Mouse (Mus musculus): ENCODE results near the gene Pop5.

The Pop5 gene

DNA sequence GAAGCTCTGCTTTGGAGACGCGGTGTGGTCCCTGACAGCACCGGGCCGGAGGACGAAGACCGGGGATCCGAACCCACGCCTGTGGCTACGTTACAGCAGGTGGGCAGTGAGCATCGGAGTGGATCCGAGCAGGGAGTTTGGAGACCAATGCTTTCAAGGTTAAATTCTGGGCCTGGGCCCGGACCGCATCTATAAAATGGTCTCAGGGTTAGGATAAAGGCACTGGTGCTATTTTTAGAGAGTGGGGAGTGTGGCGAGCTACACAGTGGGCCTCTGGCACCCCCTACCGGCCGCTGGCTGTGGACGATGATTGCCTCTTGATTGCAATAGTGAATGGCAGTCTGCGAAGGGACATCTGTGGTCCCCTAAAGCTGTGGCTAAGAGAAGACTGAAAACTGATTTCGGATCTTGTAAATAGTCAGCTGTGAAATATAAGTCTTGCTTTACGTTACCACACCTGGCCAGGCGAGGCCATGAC is at the start of gene Pop5:
Gene Pop5, plus strand, starts transcription at position 51 of the 478 bp plus-strand sequence.
- DNase-seq (ENCODE audit: low read depth, low spot score), result peak; percentile 94

DNA sequence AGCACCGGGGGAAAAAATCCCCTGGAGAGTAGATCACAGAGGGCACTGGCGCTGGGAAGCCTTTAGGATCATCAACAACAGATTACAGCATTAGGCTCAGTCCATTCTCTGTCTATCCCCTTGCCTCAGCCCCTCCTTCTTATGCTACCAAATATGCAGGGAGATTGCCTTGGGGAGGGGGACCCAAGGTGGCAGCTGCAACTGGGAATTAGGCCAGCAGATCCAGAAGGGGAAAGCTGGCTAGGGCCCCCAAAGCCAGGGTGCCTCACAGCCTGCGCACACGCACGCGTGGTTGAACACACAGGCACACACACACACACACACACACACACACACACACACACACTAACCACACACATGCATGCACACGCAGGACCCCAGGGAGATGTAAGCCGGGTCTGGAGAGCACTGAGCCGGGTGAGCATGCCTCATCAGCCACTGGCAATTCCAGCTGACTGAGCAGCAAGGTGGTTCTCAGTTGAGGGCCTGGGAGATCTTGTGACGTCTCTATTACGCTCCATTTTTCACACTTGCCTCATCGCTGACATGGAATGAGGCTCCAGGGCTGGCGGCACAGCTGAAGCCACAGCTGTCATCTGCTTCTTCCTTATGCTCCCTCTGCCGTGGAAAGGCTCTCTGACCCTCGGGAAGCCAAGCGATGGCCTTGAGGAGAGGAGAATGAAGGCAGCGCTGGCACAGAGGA is 49.1 kb upstream of the Pop5 start:
- peak; percentile 80 for DNase-seq (ENCODE audit: low read depth, low spot score)

DNA sequence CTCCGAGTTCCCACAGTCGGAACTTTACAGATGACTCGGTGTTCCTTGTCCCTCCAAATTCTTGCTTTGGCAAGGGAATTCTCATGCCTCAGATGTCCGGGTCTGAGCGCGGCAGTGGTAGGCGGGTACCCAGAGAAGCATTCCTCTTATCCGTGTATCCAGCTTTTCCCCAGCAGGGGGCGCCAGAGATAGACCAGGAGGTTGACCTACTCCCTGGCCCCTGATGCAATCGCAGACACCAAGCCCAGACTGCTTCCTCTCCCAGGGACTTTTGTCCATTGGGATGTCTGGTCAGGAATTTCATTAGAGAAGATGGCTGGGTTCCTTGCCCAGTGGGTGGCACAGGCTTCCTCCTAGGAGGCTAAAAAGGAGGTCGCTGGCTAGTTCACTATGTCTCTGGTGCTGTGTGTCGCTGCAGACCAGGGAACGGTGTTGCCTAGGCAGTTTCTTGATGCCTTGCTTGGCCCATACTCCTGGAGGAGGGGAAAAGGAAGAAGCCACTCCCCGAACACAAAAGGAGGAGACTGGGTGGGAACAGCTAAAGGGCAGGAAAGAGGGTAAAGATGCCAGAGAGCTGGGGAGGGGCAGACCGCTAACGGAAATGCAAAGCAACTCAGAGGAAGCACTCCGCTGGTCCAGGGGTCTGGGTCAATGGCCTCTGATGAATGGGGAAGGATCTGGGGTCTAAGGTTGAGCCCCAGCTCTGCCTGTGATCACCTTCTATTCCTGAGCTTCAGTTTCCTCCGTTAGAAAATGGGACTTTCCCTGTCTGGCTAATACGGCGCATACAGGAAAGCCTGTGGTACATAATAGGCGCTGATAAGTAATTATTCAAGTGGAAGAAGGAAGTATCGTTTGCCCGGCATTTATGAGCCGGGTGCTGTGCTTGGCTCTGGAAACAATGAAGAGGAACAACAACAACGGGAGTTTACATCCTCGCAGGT is 48.2 kb upstream of the Pop5 start:
- peak; percentile 96 for DNase-seq (ENCODE audit: low read depth, low spot score)

DNA sequence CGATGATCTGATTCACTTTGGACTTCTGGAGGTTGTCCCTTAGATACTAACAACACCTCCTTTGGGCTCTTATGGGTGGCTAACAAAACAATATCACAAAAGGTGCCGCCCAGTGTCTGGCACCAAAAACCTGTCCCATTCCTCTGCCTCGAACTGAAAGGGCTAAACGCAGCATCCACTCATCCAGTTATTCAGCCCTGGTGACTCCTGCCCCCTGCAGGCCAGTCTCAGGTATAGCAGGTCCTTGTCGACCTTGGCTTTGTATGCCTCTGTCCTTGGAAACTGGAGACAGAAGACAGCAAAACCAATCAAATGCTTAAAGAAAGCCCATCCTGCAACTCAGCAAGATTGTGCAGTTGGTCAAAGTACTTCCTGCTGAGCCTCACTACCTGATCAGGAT is 46.8 kb upstream of the Pop5 start:
- DNase-seq (ENCODE audit: low read depth, low spot score), result peak; percentile 77

DNA sequence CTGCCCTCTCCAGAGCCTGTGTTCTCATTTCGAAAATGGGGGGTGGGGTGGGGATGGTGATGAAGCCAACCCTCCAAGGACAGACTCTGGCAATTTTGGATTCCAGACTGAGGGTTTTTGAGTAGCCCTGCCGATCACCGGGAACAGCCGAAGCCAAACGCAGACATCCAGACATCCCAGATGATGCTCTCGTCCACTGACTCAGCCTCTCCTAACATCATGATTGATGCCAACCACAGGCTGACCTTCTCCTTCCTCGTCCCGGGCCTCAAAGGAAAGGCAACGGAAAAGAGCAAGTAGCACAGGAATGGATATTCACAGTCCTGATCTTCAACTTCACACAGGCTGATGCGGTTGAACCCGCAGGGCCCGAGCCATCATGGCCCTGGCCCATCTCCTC is 45.6 kb upstream of the Pop5 start:
- no peak for DNase-seq (ENCODE audit: low read depth, low spot score)

DNA sequence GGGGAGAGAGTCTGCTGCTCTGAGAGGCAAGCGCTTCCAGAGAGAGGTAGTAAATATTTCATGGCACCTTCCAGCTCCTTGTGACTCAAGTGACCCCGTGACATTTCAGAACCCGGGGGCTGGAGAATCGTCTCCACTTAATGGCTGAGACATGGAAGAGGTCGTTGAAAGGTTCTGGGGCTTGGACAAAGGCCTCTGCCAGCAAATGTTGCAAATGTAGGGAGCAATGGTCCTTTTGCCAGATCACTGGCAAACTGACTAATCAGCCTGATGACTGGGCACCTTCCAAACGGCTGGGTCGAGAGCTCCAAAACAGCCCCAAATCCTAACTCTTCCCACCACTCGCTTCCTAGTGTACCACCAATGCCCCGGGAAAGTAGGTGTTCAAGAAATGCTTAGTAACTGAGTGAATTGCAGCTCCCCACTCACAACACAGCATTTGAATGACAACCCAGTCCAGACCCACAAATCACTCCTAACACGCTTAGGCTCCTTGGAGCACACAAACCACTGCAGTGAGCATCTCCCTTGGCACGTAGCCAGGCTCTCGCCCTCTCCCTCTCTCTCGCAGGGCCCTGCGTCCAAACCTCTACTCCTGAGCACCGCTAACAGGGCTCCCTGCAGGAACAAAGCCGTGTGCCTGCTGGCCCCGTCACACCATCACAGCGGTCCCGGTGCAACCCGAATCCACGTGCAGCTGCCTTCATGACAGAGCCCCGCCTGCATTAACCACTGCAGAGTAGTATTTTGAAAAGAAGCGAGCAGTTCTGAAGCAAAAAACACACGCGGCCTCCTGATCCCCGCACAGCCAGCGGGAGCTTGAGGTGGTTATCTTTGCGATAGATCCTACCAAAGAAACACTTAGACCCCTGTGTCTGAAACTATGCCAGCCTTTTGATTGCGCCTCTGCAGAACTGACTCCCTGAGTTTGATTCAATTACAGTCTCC is 43.5 kb upstream of the Pop5 start:
- peak; percentile 74 for DNase-seq (ENCODE audit: low read depth, low spot score)

DNA sequence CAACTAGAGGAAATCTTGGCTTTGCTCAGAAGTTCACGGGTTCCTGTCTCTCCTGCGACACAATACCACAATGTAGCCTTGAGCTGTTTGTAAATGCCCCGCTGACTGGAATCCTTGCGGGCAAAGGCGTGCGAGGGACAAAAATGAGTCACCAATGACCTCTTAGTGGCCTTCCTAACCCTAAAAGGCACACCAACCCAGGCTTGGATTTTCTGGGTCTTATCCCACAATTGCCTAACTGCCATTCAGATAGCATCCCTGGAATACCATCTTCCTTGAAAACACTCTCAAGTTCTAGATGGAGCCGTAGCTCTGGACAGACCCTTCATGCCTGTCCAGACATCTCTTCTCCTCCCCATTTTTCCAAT is 42.8 kb upstream of the Pop5 start:
- DNase-seq (ENCODE audit: low read depth, low spot score), result no peak

DNA sequence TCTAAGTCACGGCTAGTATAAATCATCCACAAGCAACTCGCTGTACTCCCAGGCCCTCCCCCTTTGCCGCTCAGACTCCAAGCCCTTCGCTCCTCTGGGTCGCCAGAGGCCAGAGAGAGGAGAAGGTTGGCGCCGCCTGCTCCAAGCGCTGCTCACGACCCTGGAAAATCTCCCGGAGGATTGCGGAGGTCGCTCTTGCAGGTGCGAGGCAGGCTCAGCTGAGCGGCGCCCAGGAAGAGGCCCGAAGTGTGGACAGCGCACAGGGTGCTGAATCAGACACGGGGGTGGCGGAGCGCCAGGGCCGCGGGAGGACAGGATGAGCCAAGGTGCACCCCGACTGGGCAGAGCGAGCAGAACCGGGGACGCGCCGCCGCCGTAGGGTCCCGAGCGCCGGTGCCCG is 42.4 kb upstream of the Pop5 start:
- DNase-seq (ENCODE audit: low read depth, low spot score), result peak; percentile 77

DNA sequence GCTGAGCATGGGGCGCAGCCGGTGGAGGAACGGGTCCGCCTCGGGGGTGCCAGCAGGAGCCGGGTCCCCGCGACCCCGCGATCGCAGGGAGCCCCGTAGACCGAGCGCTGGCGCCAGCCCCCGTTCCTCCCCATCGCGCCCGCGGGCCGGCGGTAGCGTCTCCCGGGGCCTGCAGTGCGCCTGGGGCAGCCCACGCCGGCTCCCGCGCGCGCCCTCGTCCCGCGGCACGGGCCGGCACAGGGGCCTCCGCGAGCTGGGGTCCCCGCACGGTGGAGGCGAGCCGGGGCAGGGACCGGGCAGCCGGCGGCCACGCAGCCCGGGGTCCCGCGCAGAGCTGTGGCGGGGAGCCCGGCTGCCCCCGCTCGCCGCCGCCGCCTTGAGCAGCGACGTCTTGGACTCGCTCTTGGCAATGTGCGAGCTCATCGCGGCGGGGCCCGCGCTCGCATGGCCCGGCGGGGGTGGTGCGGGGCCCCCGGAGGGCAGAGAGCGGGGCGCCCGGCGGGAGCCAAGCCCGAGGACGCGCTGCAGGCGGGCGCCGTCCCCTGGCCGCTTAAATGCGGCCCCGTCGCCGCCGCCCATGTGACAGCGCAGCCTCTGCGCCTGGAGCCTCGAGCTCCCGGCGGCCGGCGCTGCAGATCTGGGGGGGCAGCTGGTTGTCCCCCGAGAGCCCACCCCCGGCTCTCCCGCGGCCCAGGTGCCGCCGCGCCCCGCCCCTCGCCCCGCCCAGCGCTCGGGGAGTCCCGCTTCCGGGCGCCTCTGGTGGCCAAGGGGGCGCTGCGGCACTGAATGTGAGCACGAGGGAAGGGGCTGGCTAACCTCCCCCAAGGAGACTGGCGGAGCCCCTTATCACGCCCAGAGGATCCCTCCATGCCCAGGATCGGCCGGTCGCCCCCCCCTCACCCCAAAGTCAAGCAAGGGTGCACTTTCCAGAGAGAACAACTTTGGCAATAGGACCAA is 41.7 kb upstream of the Pop5 start, which contains the start of gene Cabp1:
Gene Cabp1, minus strand, starts transcription at position 713 of the 957 bp plus-strand sequence.
- peak; percentile 83 for DNase-seq (ENCODE audit: low read depth, low spot score)

DNA sequence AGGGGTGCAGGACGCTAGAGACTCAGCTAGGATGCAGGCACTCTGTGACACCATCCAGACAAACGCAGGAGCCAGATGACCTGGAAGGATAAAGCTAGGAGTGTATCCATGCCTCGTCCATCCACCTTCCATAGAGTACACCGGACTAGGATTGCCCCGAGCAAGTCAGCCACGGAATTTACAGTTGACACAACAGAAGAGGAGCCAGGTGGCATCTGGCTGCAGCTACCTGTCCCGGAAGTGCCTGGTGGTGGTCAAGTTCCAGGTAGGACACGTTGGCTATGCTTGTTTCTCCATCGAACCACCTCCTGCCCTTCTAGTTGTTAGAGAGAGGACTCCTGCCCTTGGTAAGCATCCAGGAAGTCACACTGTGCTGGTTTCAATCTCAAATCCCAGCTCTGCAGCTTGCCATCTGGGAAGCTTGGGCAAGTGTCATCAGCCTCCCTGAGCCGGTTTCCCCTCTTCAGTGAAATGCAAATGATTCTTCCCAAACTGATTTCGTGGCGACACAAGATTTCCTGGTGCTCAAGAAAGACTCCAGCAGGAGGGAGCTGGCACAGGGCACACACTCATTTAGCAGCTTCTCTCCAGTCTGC is 40.9 kb upstream of the Pop5 start:
- peak; percentile 83 for DNase-seq (ENCODE audit: low read depth, low spot score)

DNA sequence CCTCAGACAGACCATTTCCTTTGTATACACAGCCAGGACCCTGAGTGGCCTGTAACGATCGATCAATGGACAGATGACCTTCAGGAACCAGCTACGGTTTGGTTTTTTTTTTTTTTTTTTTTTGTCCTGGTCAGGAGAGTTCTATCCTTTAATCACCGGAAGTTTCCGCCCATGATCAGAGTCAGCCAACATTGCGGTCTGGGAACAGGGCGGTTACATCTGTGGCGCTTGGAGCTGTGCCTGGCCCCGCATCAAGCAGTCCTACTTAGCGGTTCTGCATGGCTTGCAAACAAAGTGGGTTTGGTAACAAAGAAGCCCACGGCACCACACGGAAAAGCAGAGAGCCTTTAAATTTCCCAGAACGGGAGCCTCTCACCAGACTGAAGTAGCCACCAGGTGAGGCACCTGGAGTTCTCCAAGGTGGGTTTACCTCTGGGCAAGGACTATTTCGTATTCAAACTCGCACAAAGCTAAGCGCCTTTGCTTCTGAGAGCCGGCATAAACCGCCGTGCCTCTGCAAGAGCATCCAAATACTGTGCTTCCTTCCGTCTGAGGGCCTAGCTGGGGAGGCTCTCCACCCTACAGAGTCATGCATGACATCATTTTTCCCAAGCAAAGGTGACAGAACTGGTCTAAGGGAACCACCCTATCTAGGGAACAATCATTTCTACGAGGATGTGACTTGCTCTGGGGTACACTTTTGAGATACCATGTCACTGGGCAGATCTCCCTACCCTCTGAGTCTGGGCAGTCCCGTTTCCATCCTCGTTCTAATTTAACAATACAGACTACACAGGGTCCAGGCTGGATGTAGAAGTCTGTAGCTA is 31.7 kb upstream of the Pop5 start:
- peak; percentile 85 for DNase-seq (ENCODE audit: low read depth, low spot score)

DNA sequence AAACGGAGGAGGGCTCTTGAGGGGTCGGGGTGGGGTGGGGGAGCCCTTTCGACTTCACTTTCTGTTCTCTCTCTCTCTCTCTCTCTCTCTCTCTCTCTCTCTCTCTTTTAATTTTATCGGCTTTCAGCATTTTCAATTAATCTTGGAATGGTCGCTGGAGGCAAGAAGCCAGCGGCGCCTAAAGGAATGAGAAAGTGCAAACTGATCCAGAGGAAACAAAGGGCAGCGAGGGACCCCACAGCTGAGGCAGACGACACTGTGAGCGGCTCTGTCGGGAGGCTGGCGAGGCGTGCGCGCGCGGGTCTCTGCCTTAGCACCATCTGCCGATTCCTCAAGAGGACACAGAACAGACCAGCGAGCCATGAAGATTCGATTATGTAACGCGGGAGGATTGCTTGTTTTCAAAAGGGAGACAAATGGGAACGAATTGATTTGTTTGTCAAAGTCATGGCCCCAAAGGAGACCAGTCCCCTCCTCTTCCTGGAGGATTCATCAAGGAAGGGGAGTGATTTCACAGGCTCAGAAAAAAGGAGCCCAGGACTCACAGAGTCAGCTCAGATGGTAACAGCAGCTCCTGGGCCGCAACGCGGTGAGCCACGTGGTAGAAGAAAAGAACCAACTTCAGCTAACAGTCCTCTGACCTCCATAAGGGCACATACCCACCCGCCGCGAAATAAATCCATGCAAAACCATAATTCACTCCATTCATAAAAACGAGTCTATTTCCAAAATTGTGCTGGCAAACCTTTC is 30.9 kb upstream of the Pop5 start:
- DNase-seq (ENCODE audit: low read depth, low spot score), result peak; percentile 93

DNA sequence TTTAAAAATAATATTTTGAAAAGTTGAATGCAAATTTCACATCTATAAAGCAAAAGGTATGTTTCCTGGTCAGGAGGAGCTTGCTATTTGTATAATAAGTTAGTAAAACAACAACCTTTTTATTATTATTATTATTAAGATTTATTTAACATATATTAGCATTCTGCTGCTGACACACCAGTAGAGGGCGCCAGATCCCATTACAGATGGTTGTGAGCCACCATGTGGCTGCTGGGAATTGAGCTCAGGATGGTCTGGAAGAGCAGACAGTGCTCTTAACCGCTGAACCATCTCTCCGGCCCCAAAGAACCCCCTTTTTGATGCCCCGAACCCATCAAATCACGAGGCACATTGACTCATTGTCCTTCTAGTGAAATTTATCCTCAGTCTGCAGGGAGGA is 28.4 kb upstream of the Pop5 start:
- DNase-seq (ENCODE audit: low read depth, low spot score), result no peak

DNA sequence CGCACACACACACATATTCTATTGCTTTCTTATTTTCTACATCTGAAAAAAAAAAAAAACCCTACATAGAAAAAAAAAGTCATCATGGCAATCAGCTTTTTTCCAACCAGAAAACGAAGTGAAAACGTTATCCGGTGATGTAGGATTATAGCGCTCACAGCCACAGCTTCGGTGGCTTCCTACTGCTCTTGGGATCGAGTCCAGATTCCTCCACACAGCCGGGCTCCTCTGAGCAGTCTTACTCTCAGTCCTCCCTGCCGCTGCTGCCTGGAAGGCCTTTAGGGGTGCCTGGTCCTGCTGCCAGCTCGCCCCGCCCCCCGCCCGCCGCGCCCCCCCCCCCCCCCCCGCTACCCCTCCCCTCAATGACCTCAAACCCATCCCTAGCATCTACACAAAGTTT is 27.7 kb upstream of the Pop5 start:
- peak; percentile 87 for DNase-seq (ENCODE audit: low read depth, low spot score)

DNA sequence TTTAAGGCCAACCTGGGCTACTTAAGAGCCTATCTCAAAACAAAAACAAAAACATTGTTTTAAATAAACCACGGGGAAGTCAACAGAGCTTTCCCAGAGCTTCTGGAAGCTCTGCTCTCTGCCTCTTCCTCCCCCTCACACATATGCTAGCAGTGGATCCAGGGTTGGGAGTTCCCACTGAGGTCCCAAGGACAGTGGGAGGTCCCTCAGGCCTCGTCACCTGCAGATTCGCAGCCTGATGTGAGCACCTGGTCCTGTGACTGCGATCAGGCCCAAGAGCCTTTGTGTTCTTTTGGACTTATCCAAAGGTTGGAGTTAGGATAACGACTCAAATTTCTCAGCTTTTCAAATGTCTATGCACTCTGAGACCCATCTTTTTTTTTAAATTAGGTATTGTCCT is 27.0 kb upstream of the Pop5 start:
- DNase-seq (ENCODE audit: low read depth, low spot score), result no peak

DNA sequence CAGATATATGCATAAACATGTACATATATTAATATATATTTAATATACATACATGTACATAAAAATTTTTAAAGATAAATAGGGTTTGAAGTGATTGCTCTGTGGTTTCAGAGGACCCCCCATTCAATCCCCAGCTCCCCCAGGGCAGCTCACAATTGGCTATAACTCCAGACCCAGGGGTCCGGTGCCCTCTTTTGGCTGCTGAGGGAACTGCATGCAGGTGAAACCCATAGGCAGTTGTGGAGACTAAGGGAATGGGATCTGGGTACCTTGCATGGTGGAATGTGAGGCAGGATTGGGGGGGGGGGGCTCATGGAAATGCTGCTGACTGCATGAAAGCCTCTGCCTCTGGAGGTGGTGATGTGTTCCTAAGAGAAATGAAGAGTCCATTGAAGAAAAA is 25.3 kb upstream of the Pop5 start:
- DNase-seq (ENCODE audit: low read depth, low spot score), result no peak

DNA sequence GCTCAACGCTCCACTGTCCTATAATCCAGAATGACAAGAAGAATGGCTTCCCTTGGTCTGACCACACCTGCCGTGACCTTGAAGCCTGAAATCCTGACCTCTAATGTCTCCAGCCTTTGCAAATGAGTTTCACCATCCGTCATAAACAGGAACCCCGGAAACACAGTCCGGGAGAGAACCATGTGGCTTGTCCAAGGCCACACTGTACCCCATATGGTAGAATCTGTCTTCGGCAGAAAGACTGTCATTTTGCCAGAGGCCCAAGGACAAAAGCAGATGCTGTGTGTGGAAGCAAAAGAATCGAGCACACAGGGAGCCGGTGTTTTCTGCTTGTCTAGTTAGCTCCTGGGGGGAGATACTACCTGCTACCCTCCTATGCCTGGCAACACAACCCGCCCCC is 23.2 kb upstream of the Pop5 start:
- peak; percentile 79 for DNase-seq (ENCODE audit: low read depth, low spot score)

DNA sequence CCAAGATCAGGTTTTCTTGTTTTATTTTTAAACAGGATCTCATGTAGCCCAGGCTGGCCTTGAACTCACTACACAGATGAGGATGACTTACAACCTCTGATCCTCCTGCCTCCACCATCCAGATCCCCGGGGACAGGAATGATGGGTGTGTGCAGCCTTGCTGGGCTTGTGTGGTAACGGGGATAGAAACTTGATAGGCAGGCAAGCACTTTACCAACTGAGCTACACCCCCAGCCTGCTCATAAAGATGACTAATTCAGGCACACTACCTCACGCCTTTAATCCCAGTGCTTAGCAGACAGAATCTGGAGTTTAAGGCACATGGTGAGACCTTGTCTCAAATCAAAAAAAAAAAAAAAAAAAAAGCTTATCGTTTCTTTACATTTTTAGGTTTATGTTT is 22.8 kb upstream of the Pop5 start:
- peak; percentile 89 for DNase-seq (ENCODE audit: low read depth, low spot score)

Data from brain, adult 2 months (tissue).